Comparison of ENCODE assay signal across 8 mouse cellular contexts in the genomic region with DNA sequence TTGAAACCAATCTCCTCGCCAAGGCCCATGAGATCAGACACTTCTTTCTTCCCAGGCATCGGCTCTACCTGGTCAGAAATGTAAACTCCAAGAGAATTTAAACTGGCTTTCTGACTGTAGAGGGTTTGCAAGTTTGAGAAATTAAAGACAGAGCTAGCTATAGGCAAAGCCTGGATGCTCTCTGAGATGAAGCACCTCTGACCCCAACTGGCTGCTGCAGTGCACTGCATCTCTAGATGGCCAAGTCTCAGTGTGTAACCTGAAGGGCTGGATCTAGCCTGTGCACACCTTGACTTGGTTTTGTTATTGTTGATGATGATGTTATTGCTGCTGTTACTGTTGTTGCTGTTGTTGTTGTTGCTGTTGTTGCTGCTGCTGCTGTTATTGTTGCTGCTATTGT. TPM values are rescaled to one million over a fixed set of nuclear protein-coding genes. Genes with fewer than 3 reads are reported as not detected.
DNase-seq lines count a peak whose midpoint lies in the region; ATAC-seq and TF ChIP-seq lines count a peak whose summit lies in the region.

No protein-coding gene starts in this region.

- no peak overlapping the region for H3K4me2 ChIP-seq in embryonic facial prominence, embryonic 13.5 days
- H3K4me2 ChIP-seq in heart, embryonic 12.5 days: no peak overlapping the region
- H3K4me2 ChIP-seq in kidney, postnatal 0 days (ENCODE audit: low read length): no peak overlapping the region
- H3K4me2 ChIP-seq in liver, embryonic 11.5 days: no peak overlapping the region

- H3K36me3 ChIP-seq in embryonic facial prominence, embryonic 13.5 days: no peaks in the 10 kb centered on the region
- no peaks in the 10 kb centered on the region for H3K36me3 ChIP-seq in heart, embryonic 12.5 days
- no peaks in the 10 kb centered on the region for H3K36me3 ChIP-seq in kidney, postnatal 0 days (ENCODE audit: insufficient read depth, low read length)
- H3K36me3 ChIP-seq in liver, embryonic 11.5 days (ENCODE audit: control insufficient read depth, insufficient read depth, low read length): no peaks in the 10 kb centered on the region
- H3K36me3 ChIP-seq in splenic B cell, adult 2 months (ENCODE audit: control insufficient read depth, insufficient read depth, low read length, poor library complexity, severe bottlenecking): no peaks in the 10 kb centered on the region

- no peak overlapping the region for H3K9ac ChIP-seq in embryonic facial prominence, embryonic 13.5 days
- H3K9ac ChIP-seq in heart, embryonic 12.5 days: no peak overlapping the region
- H3K9ac ChIP-seq in kidney, postnatal 0 days (ENCODE audit: low read depth, low read length): no peak overlapping the region
- H3K9ac ChIP-seq in liver, embryonic 11.5 days (ENCODE audit: low read depth, low read length): no peak overlapping the region

- H3K9me3 ChIP-seq in embryonic facial prominence, embryonic 13.5 days: no peaks in the 10 kb centered on the region
- H3K9me3 ChIP-seq in heart, embryonic 12.5 days (replicated peaks): no peaks in the 10 kb centered on the region
- H3K9me3 ChIP-seq in kidney, postnatal 0 days (replicated peaks; ENCODE audit: low read length): no peaks in the 10 kb centered on the region
- H3K9me3 ChIP-seq in liver, embryonic 11.5 days (ENCODE audit: control insufficient read depth, low read length): no peaks in the 10 kb centered on the region

- no peak overlapping the region for H3K27ac ChIP-seq in embryonic facial prominence, embryonic 13.5 days
- no peak overlapping the region for H3K27ac ChIP-seq in heart, embryonic 12.5 days (ENCODE audit: poor library complexity, severe bottlenecking)
- H3K27ac ChIP-seq in kidney, postnatal 0 days: no peak overlapping the region
- H3K27ac ChIP-seq in liver, embryonic 11.5 days (ENCODE audit: low read depth, low read length): no peak overlapping the region

- no peaks in the 10 kb centered on the region for H3K27me3 ChIP-seq in embryonic facial prominence, embryonic 13.5 days
- H3K27me3 ChIP-seq in heart, embryonic 12.5 days (replicated peaks): no peaks in the 10 kb centered on the region
- H3K27me3 ChIP-seq in kidney, postnatal 0 days (ENCODE audit: insufficient read depth, low read length): no peaks in the 10 kb centered on the region
- no peaks in the 10 kb centered on the region for H3K27me3 ChIP-seq in liver, embryonic 11.5 days (replicated peaks; ENCODE audit: control insufficient read depth, insufficient read depth, low read length)
- H3K27me3 ChIP-seq in splenic B cell, adult 2 months (ENCODE audit: control insufficient read depth, insufficient read depth, low read length, poor library complexity, severe bottlenecking): no peaks in the 10 kb centered on the region

- TF ChIP-seq CTCF in kidney, postnatal 0 days (IDR thresholded peaks at IDR 0.05; ENCODE audit: low read depth): peak; percentile 95

- H3K4me3 ChIP-seq in embryonic facial prominence, embryonic 13.5 days: no peak overlapping the region
- no peak overlapping the region for H3K4me3 ChIP-seq in heart, embryonic 12.5 days
- no peak overlapping the region for H3K4me3 ChIP-seq in kidney, postnatal 0 days (replicated peaks; ENCODE audit: low read depth, low read length)
- no peak overlapping the region for H3K4me3 ChIP-seq in liver, embryonic 11.5 days (ENCODE audit: low read depth, low read length)

- WGBS in embryonic facial prominence, embryonic 13.5 days: 30% methylated on average over 2 of the region's 2 CpGs
- 47% methylated on average over 2 of the region's 2 CpGs for WGBS in heart, embryonic 12.5 days
- WGBS in kidney, postnatal 0 days: 40% methylated on average over 2 of the region's 2 CpGs
- WGBS in liver, embryonic 11.5 days: 40% methylated on average over 2 of the region's 2 CpGs

- ATAC-seq in embryonic facial prominence, embryonic 13.5 days (ENCODE audit: insufficient number of reproducible peaks, insufficient read depth, low FRiP score, low TSS enrichment, low read depth): peak; percentile 74
- peak; percentile 69; the same call in 1 of the 2 replicates for ATAC-seq in heart, embryonic 12.5 days (ENCODE audit: insufficient number of reproducible peaks, low FRiP score)
- ATAC-seq in kidney, postnatal 0 days (replicated peaks; ENCODE audit: low FRiP score, low read depth): peak; percentile 84
- peak; percentile 66 for ATAC-seq in liver, embryonic 11.5 days (replicated peaks; ENCODE audit: low FRiP score)

- DNase-seq in B cell, adult 2 months: peak; percentile 80 to 83
- DNase-seq in adrenal gland, postnatal 36 days: peak; percentile 73 to 81
- peak; percentile 92 for DNase-seq in kidney, postnatal 0 days (ENCODE audit: low spot score)
- no peak for DNase-seq in liver, embryonic 11.5 days (ENCODE audit: low spot score)
- DNase-seq in neural tube, embryonic 10.5 days (ENCODE audit: extremely low spot score, low spot score): peak; percentile 46
- DNase-seq in splenic B cell, adult 2 months (ENCODE audit: low read depth, low spot score): peak; percentile 87

- H3K4me1 ChIP-seq in embryonic facial prominence, embryonic 13.5 days: peaks cover 3% of the 10 kb centered on the region; the same call in 1 of the 2 replicates
- peaks cover 2% of the 10 kb centered on the region; the same call in 1 of the 2 replicates for H3K4me1 ChIP-seq in heart, embryonic 12.5 days (replicated peaks)
- no peaks in the 10 kb centered on the region for H3K4me1 ChIP-seq in kidney, postnatal 0 days (replicated peaks; ENCODE audit: insufficient read depth, low read length)
- 0 out of 2 replicates have a peak, but pooled peaks cover 2% of the 10 kb centered on the region for H3K4me1 ChIP-seq in liver, embryonic 11.5 days (replicated peaks; ENCODE audit: control insufficient read depth, insufficient read depth, low read length)

RNA-seq across cellular contexts. Expression of a gene that starts 28.9 kb away (rescaled TPM):
- total RNA-seq in adrenal gland, postnatal 36 days (2021): 10 to 100 TPM in 1 of 2 experiments, under 1 TPM in 1; 0.46 to 22.1 TPM
- polyA plus RNA-seq in embryonic facial prominence, embryonic 13.5 days (2015; fragmentation: Nextera tagmentation; extraction: Ambion mirVana): 1.1 and 1.2 TPM in 2 replicates
- polyA plus RNA-seq in heart, embryonic 12.5 days (2016; fragmentation: Nextera tagmentation; extraction: Ambion mirVana): 0.15 and 0.36 TPM in 2 replicates
- 0.30 and 0.36 TPM in 2 replicates for polyA plus RNA-seq in kidney, postnatal 0 days (2015; fragmentation: Nextera tagmentation; extraction: Ambion mirVana)
- 0.11 and 0.40 TPM in 2 replicates for polyA plus RNA-seq in liver, embryonic 11.5 days (2014; fragmentation: Nextera tagmentation; extraction: Ambion mirVana)
